Comparison of ENCODE assay signal across 9 mouse cellular contexts in genomic region chr6:86670873-86671272, GRCm38 (mm10). TPM values are rescaled to one million over a fixed set of nuclear protein-coding genes. Genes with fewer than 3 reads are reported as not detected.
A peak's percentile ranks its signal among the peaks of the same experiment; 100 is the strongest.
DNase-seq lines count a peak whose midpoint lies in the region; ATAC-seq lines count a peak whose summit lies in the region.
"Had no signal": no experiment of that assay in that cellular context is flagged by ENCODE, and none has a peak within 500 bp of the region (broad histone marks: within the 10 kb centered on the region; RNA-seq: fewer than 3 reads in every experiment).

No protein-coding gene starts in this region.

- H3K9me3 ChIP-seq in embryonic facial prominence, embryonic 11.5 days (replicated peaks; ENCODE audit: control insufficient read depth, low read length), result no peaks in the 10 kb centered on the region
- no peaks in the 10 kb centered on the region for H3K9me3 ChIP-seq in liver, embryonic 13.5 days (replicated peaks)
- H3K9me3 ChIP-seq: heart, embryonic 13.5 days had no signal

- ATAC-seq in embryonic facial prominence, embryonic 11.5 days (replicated peaks; ENCODE audit: insufficient number of reproducible peaks, low FRiP score, low TSS enrichment, low read depth), result no peak
- ATAC-seq in liver, embryonic 13.5 days (ENCODE audit: low read depth), result no peak

- H3K4me1 ChIP-seq in embryonic facial prominence, embryonic 11.5 days (ENCODE audit: control insufficient read depth, insufficient read depth, low read length), result no peaks in the 10 kb centered on the region
- H3K4me1 ChIP-seq in liver, embryonic 13.5 days (replicated peaks), result peaks cover 36% of the 10 kb centered on the region

- peaks cover 1% of the 10 kb centered on the region; the same call in 1 of the 2 replicates for H3K36me3 ChIP-seq in embryonic facial prominence, embryonic 11.5 days (replicated peaks; ENCODE audit: control insufficient read depth, insufficient read depth, low read depth, low read length)
- H3K36me3 ChIP-seq in liver, embryonic 13.5 days, result peaks cover 45% of the 10 kb centered on the region

- no peak overlapping the region for H3K4me2 ChIP-seq in embryonic facial prominence, embryonic 11.5 days (ENCODE audit: low read depth, low read length)
- no peak overlapping the region for H3K4me2 ChIP-seq in liver, embryonic 13.5 days

- peak; percentile 49 for DNase-seq in urinary bladder, postnatal 14 days (ENCODE audit: low spot score)
- DNase-seq in urinary bladder, postnatal 10 days (ENCODE audit: low spot score), result no peak
- DNase-seq in adrenal gland, postnatal 36 days, result peak; percentile 28 to 67
- peak; percentile 88 for DNase-seq in embryonic facial prominence, embryonic 11.5 days (ENCODE audit: low spot score)
- peak; percentile 90 for DNase-seq in induced T-regulatory cell, adult 2 months (ENCODE audit: low read depth)
- DNase-seq in liver, embryonic 13.5 days, result peak; percentile 54
- DNase-seq in neural tube, embryonic 10.5 days (ENCODE audit: extremely low spot score, low spot score), result peak; percentile 43
- DNase-seq in thymus, postnatal 4 days, result peak; percentile 32

- WGBS in embryonic facial prominence, embryonic 11.5 days, result 16% methylated on average over 2 of the region's 2 CpGs
- WGBS in liver, embryonic 13.5 days (ENCODE audit: insufficient replicate concordance), result 8% methylated on average over 2 of the region's 2 CpGs

- H3K27me3 ChIP-seq in embryonic facial prominence, embryonic 11.5 days (ENCODE audit: control insufficient read depth, insufficient read depth, low read length), result no peaks in the 10 kb centered on the region
- no peaks in the 10 kb centered on the region for H3K27me3 ChIP-seq in liver, embryonic 13.5 days
- H3K27me3 ChIP-seq: heart, embryonic 13.5 days had no signal

- no peak overlapping the region for H3K27ac ChIP-seq in embryonic facial prominence, embryonic 11.5 days (replicated peaks; ENCODE audit: low read depth, low read length)
- H3K27ac ChIP-seq in liver, embryonic 13.5 days, result 0 out of 2 replicates have a peak overlapping the region, but pooled peaks have one; percentile 9

- no peak overlapping the region for H3K4me3 ChIP-seq in embryonic facial prominence, embryonic 11.5 days (ENCODE audit: low read depth, low read length)
- H3K4me3 ChIP-seq in liver, embryonic 13.5 days (replicated peaks), result no peak overlapping the region
- H3K4me3 ChIP-seq: heart, embryonic 13.5 days had no signal

- no peak overlapping the region for H3K9ac ChIP-seq in embryonic facial prominence, embryonic 11.5 days (replicated peaks; ENCODE audit: low read length)
- no peak overlapping the region for H3K9ac ChIP-seq in liver, embryonic 13.5 days

RNA-seq across cellular contexts. Expression of gene Mxd1, which starts 1.9 kb away (rescaled TPM):
- 1 to 10 TPM; 9.0 to 9.6 TPM for total RNA-seq in adrenal gland, postnatal 36 days (2021)
- 13.5 and 15.1 TPM in 2 replicates for polyA plus RNA-seq in embryonic facial prominence, embryonic 11.5 days (2014; fragmentation: Nextera tagmentation; extraction: Ambion mirVana)
- polyA plus RNA-seq in liver, embryonic 13.5 days (2015; fragmentation: Nextera tagmentation; extraction: Ambion mirVana), result 32.9 and 38.7 TPM in 2 replicates

RNA-seq across cellular contexts. Expression of gene Snrnp27, which starts 13.4 kb away (rescaled TPM):
- total RNA-seq in adrenal gland, postnatal 36 days (2021), result 10 to 100 TPM; 58.9 to 65.4 TPM
- 139 and 148 TPM in 2 replicates for polyA plus RNA-seq in embryonic facial prominence, embryonic 11.5 days (2014; fragmentation: Nextera tagmentation; extraction: Ambion mirVana)
- 71.2 and 86.4 TPM in 2 replicates for polyA plus RNA-seq in liver, embryonic 13.5 days (2015; fragmentation: Nextera tagmentation; extraction: Ambion mirVana)

RNA-seq across cellular contexts. Expression of gene Asprv1, which starts 42.9 kb away (rescaled TPM):
- total RNA-seq in adrenal gland, postnatal 36 days (2021), result under 1 TPM in 1 of 2 experiments, not detected in 1; 0.20 TPM
- 0.79 and 0.89 TPM in 2 replicates for polyA plus RNA-seq in embryonic facial prominence, embryonic 11.5 days (2014; fragmentation: Nextera tagmentation; extraction: Ambion mirVana)
- 0.25 and 0.29 TPM in 2 replicates for polyA plus RNA-seq in liver, embryonic 13.5 days (2015; fragmentation: Nextera tagmentation; extraction: Ambion mirVana)
